Mouse (Mus musculus) testis, postnatal 14 days (tissue): ENCODE data around the gene Aagab.

Experiments
- DNase-seq: peaks from one replicate; pipeline ENCODE4 v3.0.0; 2021; ENCODE audit warnings: low spot score

The Aagab gene

GRCm38 (mm10) chr9:63602043-63602939 lies at the start of gene Aagab, which contains the start of gene Iqch:
Gene Aagab (plus strand): TSS chr9:63602660.
Gene Iqch (minus strand): TSS chr9:63602493.
- peak; percentile 96 for DNase-seq

GRCm38 (mm10) chr9:63553628-63554027 lies 48.8 kb upstream of the Aagab start:
- no peak for DNase-seq

- peak; percentile 52 for DNase-seq
Observed at GRCm38 (mm10) chr9:63555460-63555990, 46.9 kb upstream of the Aagab start.

GRCm38 (mm10) chr9:63556316-63556715 lies 46.1 kb upstream of the Aagab start:
- DNase-seq = no peak

- no peak for DNase-seq
Observed at GRCm38 (mm10) chr9:63556933-63557332, 45.5 kb upstream of the Aagab start.

GRCm38 (mm10) chr9:63561931-63562330 lies 40.5 kb upstream of the Aagab start:
- DNase-seq = no peak

- no peak for DNase-seq
Observed at GRCm38 (mm10) chr9:63563436-63563835, 39.0 kb upstream of the Aagab start.

GRCm38 (mm10) chr9:63568314-63568713 lies 34.1 kb upstream of the Aagab start:
- DNase-seq = no peak

- no peak for DNase-seq
Observed at GRCm38 (mm10) chr9:63568808-63569207, 33.7 kb upstream of the Aagab start.

- DNase-seq = no peak
Observed at GRCm38 (mm10) chr9:63571895-63572294, 30.6 kb upstream of the Aagab start.

GRCm38 (mm10) chr9:63572874-63573273 lies 29.6 kb upstream of the Aagab start:
- no peak for DNase-seq

- no peak for DNase-seq
Observed at GRCm38 (mm10) chr9:63577469-63577868, 25.0 kb upstream of the Aagab start.

GRCm38 (mm10) chr9:63579644-63580043 lies 22.8 kb upstream of the Aagab start:
- no peak for DNase-seq

GRCm38 (mm10) chr9:63580046-63580445 lies 22.4 kb upstream of the Aagab start:
- no peak for DNase-seq

- DNase-seq = no peak
Observed at GRCm38 (mm10) chr9:63581778-63582177, 20.7 kb upstream of the Aagab start.

- DNase-seq = no peak
Observed at GRCm38 (mm10) chr9:63585251-63585650, 17.2 kb upstream of the Aagab start.

GRCm38 (mm10) chr9:63589209-63589608 lies 13.3 kb upstream of the Aagab start:
- DNase-seq = no peak

- DNase-seq = no peak
Observed at GRCm38 (mm10) chr9:63590592-63590991, 11.9 kb upstream of the Aagab start.

- DNase-seq = no peak
Observed at GRCm38 (mm10) chr9:63591661-63592256, 10.7 kb upstream of the Aagab start.

GRCm38 (mm10) chr9:63595032-63595431 lies 7.4 kb upstream of the Aagab start:
- DNase-seq = no peak

- DNase-seq = no peak
Observed at GRCm38 (mm10) chr9:63595652-63596051, 6.8 kb upstream of the Aagab start.

GRCm38 (mm10) chr9:63596660-63597059 lies 5.8 kb upstream of the Aagab start:
- DNase-seq = no peak

- no peak for DNase-seq
Observed at GRCm38 (mm10) chr9:63603849-63604248, 1.4 kb downstream of the Aagab start.
